Mouse (Mus musculus) heart, adult 2 months (tissue): ENCODE data around the gene Shq1. TPM values are rescaled to one million over a fixed set of nuclear protein-coding genes. Genes with fewer than 3 reads are reported as not detected.

ENCODE experiments used
- DNase-seq, 2 experiments: peaks; one replicate each; pipeline ENCODE4 v3.0.0; 2021
- H3K27ac ChIP-seq: fragments of 200-600 bp; 2 replicates; pipeline ENCODE4 v1.8.1; 2022
- H3K27me3 ChIP-seq: fragments of 200-500 bp; 2 replicates; pipeline ENCODE4 v1.6.1; 2012; ENCODE audit warnings: mild to moderate bottlenecking, low read length, inconsistent platforms, mixed read lengths; ENCODE audit not compliant: control insufficient read depth, insufficient read depth
- H3K36me3 ChIP-seq: fragments of 200-500 bp; 2 replicates; pipeline ENCODE4 v1.6.1; 2012; ENCODE audit warnings: low read length, inconsistent platforms; ENCODE audit not compliant: control insufficient read depth, insufficient read depth
- H3K4me1 ChIP-seq: fragments of 200-500 bp; 2 replicates; pipeline ENCODE4 v1.6.1; 2011; ENCODE audit warnings: low read length; ENCODE audit not compliant: control insufficient read depth, insufficient read depth
- H3K4me3 ChIP-seq: fragments of 200-600 bp; 2 replicates; pipeline ENCODE4 v1.8.1; 2022
- H3K79me2 ChIP-seq: fragments of 200-500 bp; replicated peaks from 2 replicates; pipeline ENCODE4 v1.6.1; 2012; ENCODE audit warnings: mild to moderate bottlenecking, inconsistent platforms, low read length, moderate library complexity, mixed read lengths; ENCODE audit not compliant: control insufficient read depth, insufficient read depth
- H3K9ac ChIP-seq: fragments of 200-500 bp; 2 replicates; pipeline ENCODE4 v1.6.1; 2012; ENCODE audit warnings: low read depth, mild to moderate bottlenecking, control low read depth, inconsistent platforms, low read length, mixed read lengths
- CTCF ChIP-seq: fragments of 200-600 bp; IDR thresholded peaks from 2 replicates; pipeline ENCODE4 v1.8.1; 2022; ENCODE audit warnings: antibody characterized with exemption, mild to moderate bottlenecking, moderate library complexity
- EP300 ChIP-seq: fragments of 200-500 bp; IDR thresholded peaks from 2 replicates; pipeline ENCODE4 v1.6.1; 2011; ENCODE audit warnings: low read depth, low read length, control low read depth; ENCODE audit not compliant: insufficient read depth
- POLR2A ChIP-seq: fragments of 200-500 bp; IDR thresholded peaks from 2 replicates; pipeline ENCODE4 v1.6.1; 2011; ENCODE audit warnings: mild to moderate bottlenecking, low read depth, low read length, control low read depth; ENCODE audit not compliant: insufficient read depth
- WGBS: fragments of 180-500 bp; shearing (Covaris S2); methylation state at CpG from one replicate; pipeline ENCODE4 v1.1.7; 2018; 5-methylcytosine and 5-hydroxymethylcytosine counted together
- intact Hi-C: fragments of 180-260 bp; cut with DNase I; formaldehyde crosslinking; loops from one replicate; pipeline ENCODE4 v1.15.1; 2025
- polyA plus RNA-seq: library from polyadenylated mRNA; depleted of rRNA; stranded (reverse); fragments of >200 nt; gene quantifications from 2 replicates; pipeline ENCODE4 v1.2.3, GENCODE M21; 2012
- total RNA-seq, 2 experiments: library from RNA; stranded (reverse); gene quantifications; 2 replicates each; pipeline ENCODE4 v1.2.3; 2021

The Shq1 gene
- total and polyA plus RNA-seq, 3 experiments, result 2.0 to 3.6 (median 3.3) TPM

DNA sequence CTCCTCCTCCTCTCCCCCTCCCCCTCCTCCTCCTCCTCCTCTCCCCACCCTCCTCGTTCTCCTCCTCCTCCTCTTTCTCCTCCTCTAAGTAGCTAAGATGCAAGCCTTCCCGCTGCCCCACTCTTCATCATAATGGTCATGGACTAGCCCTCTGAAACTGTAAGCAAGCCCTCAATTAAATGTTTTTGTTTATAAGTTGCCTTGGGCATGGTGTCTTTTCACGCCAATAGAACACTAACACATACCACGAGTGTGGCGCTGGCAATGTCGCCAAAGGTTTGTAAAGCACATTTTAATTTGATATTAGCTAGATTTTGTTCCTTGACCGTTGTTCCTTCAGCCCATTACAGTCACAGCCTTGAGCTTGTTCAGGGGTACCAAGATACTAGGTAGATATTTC lies 5.5 kb upstream of the Shq1 start:
- 90% methylated on average over 7 of the region's 7 CpGs for WGBS
- no peaks in the 10 kb centered on the region for H3K79me2 ChIP-seq
- H3K9ac ChIP-seq, result no peak overlapping the region
- intact Hi-C loops, result loop anchor here (5.0 to 10.0 kb wide), 2 partner anchors 156 to 588 kb away; partner anchors contain the start of gene Ppp4r2
- H3K4me1 ChIP-seq, result peaks cover under 1% of the 10 kb centered on the region
- no peak overlapping the region for H3K4me3 ChIP-seq
- H3K27ac ChIP-seq, result no peak overlapping the region
- H3K36me3 ChIP-seq, result no peaks in the 10 kb centered on the region
- H3K27me3 ChIP-seq, result no peaks in the 10 kb centered on the region
- no peak for TF ChIP-seq EP300
- TF ChIP-seq CTCF, result no peak
- TF ChIP-seq POLR2A, result no peak
- DNase-seq, result no peak

DNA sequence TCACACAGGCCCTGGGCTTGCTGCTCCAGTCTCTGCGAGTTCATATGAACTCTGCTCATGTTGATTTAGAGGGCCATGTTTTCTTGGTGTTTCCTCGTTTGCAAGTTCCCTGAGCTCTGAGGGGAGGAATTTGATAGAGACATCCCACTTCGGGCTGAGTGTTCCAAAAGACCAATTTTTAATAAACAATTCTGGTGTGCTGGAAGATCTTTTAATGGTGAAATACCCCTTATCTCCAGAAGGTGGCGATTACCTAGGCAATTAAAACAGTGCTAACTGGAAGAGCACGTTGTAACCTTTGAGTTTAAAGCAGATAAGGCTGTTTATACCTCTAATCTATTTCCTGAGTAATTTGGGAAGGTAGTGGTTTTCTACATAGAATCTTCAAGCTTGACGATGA lies 4.0 kb upstream of the Shq1 start:
- Histone ChIP-seq H3K27ac (no peak overlapping the region), H3K4me3 (no peak overlapping the region), H3K4me1 (peaks cover 3% of the 10 kb centered on the region), H3K36me3 (no peaks in the 10 kb centered on the region), H3K27me3 (no peaks in the 10 kb centered on the region), H3K9ac (no peak overlapping the region), H3K79me2 (no peaks in the 10 kb centered on the region)
- intact Hi-C loops, result loop anchor here (1.0 to 10.0 kb wide), 3 partner anchors 157 to 590 kb away; partner anchors contain the start of gene Ppp4r2
- whole genome bisulfite sequencing, result 21% methylated on average over 6 of the region's 6 CpGs
- no peak for DNase-seq
- TF ChIP-seq CTCF (peak; percentile 87), EP300 (no peak)

DNA sequence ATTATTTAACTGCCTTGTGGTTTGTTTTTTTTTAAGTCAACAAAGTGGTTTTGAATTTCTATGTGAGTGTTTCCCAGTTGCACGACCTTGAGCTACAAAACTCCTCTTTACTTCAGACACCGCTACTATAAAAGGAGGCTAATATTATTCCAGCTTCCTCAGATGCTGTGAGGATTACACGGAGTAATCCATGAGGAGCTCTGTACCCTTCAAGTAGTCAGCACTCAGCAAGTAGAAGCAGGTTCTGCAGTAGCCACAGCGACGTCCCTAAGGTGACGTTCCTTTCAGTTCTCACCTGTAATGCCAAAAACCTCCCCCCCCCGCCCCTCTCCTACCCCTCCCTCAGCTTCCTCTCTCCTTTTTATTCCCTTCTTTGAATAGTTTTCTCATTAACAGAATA lies 444 bp upstream of the Shq1 start:
- TF ChIP-seq EP300, result no peak
- no peak for TF ChIP-seq POLR2A
- TF ChIP-seq CTCF, result no peak; the same call in 1 of the 2 replicates
- H3K9ac ChIP-seq, result no peak overlapping the region
- no peak overlapping the region for H3K27ac ChIP-seq
- H3K79me2 ChIP-seq, result no peaks in the 10 kb centered on the region
- H3K27me3 ChIP-seq, result no peaks in the 10 kb centered on the region
- H3K4me3 ChIP-seq, result peak overlapping the region; percentile 86
- no peaks in the 10 kb centered on the region for H3K36me3 ChIP-seq
- DNase-seq, result no peak
- intact Hi-C loops, result loop anchor here (10.0 kb wide), 1 partner anchor 593 kb away; no protein-coding TSS in a partner anchor
- H3K4me1 ChIP-seq, result peaks cover 3% of the 10 kb centered on the region
- 7% methylated on average over 7 of the region's 7 CpGs for WGBS

DNA sequence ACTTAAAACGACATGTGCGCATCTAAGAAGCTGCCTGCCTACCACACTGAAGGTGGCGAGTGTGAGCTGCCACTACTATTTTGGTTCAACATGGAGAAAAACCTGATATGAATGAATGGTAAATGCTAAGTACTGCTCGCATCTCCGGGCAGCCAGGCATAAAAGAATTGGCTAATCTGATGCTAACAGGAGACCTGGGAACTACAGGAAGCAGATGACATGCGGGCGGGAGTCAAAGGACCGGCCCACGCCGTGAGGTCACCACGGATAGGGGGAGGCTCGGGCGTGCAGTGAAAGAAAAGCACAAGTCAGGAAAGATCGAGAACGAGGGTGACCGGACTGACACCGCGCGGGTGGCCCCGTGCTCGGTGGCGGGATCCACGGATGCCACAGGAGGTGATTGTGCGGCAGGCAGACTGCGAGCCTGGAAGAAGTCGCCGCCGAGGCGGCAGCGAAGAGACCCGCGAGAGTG lies 551 bp downstream of the Shq1 start:
- peak; percentile 56 to 64 for DNase-seq
- TF ChIP-seq POLR2A (no peak), CTCF (peak; percentile 31; the same call in 1 of the 2 replicates), EP300 (no peak)
- Histone ChIP-seq H3K4me1 (peaks cover 3% of the 10 kb centered on the region), H3K36me3 (no peaks in the 10 kb centered on the region), H3K27me3 (no peaks in the 10 kb centered on the region), H3K9ac (peak overlapping the region; percentile 58), H3K4me3 (peak overlapping the region; percentile 86), H3K79me2 (no peaks in the 10 kb centered on the region), H3K27ac (peak overlapping the region; percentile 50)
- intact Hi-C loops, result loop anchor here (10.0 kb wide), 1 partner anchor 594 kb away; no protein-coding TSS in a partner anchor
- WGBS, result under 1% methylated on average over 32 of the region's 32 CpGs

DNA sequence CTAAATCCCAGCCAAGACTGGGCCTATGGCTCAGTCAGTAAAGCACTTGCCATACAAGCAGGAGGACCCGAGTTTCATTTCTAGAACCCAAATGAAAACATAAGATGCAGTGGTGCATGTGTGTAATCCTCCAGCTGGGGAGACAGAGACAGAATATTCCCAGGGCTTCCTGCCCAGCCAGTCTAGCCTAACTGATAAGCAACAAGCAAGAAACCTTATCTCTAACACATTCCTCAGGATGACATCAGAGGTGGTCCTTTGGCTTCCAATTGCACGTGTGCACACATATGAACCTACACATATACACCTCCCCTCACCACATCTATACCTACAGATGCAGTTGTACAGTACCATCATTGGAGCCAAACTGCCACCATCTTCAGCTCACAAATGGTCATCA lies 2.1 kb downstream of the Shq1 start:
- Histone ChIP-seq H3K4me1 (peaks cover 3% of the 10 kb centered on the region), H3K27ac (no peak overlapping the region), H3K4me3 (no peak overlapping the region), H3K27me3 (no peaks in the 10 kb centered on the region), H3K36me3 (no peaks in the 10 kb centered on the region), H3K9ac (no peak overlapping the region), H3K79me2 (no peaks in the 10 kb centered on the region)
- TF ChIP-seq EP300 (no peak), CTCF (no peak), POLR2A (no peak)
- WGBS, result 20% methylated on average over 2 of the region's 2 CpGs
- no peak for DNase-seq
- intact Hi-C loops, result no loop called here

DNA sequence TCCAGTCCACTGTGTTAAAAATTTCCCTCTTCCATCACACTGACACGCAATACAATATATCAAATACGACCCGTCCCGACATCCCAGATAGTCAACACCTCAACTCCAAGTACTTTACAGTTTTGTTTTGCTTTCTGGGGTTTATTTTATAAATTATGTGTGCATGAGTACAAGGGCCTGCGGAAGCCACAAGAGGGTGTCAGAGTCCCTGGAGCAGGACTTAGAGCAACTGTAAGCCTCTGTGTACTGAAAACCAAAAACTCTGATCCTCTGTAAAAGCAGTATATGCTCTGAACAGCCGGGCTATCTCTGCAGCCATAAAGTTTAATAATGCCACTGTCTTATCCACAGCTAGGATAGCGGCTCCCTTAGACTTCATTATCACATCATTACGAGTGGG lies 3.3 kb downstream of the Shq1 start:
- DNase-seq, result no peak
- Histone ChIP-seq H3K27me3 (no peaks in the 10 kb centered on the region), H3K79me2 (no peaks in the 10 kb centered on the region), H3K4me3 (no peak overlapping the region), H3K9ac (no peak overlapping the region), H3K36me3 (no peaks in the 10 kb centered on the region), H3K4me1 (peaks cover 3% of the 10 kb centered on the region), H3K27ac (no peak overlapping the region)
- TF ChIP-seq CTCF (0 out of 2 replicates have a peak, but pooled peaks have one; percentile 1), POLR2A (no peak)
- intact Hi-C loops, result no loop called here
- WGBS, result 93% methylated on average over 8 of the region's 8 CpGs

DNA sequence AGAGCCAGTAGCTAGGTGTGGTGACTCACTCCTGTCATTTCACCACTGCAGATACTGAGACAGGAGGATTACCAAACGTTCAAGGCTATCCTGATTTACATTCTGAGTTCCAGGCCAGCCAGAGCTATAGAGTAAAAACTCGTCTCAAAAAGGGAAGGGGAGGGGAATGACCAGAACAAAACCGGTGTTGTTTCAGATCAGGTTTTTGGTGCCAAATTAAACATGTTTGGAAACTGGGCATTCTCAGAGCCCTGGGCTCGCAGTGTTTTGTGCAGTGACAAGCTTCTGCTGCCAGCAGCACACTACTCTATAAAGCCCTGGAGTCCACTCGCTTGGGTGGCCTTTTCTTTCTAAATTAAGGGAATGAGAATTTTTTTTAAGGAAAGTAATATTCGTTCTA lies 8.7 kb downstream of the Shq1 start:
- TF ChIP-seq CTCF, result no peak
- no peak for TF ChIP-seq POLR2A
- no peak for TF ChIP-seq EP300
- H3K36me3 ChIP-seq, result no peaks in the 10 kb centered on the region
- peaks cover 1% of the 10 kb centered on the region; the same call in 1 of the 2 replicates for H3K4me1 ChIP-seq
- WGBS, result 63% methylated on average over 6 of the region's 6 CpGs
- no peak overlapping the region for H3K9ac ChIP-seq
- intact Hi-C loops, result no loop called here
- H3K27ac ChIP-seq, result no peak overlapping the region
- no peak for DNase-seq
- H3K4me3 ChIP-seq, result no peak overlapping the region
- no peaks in the 10 kb centered on the region for H3K79me2 ChIP-seq
- no peaks in the 10 kb centered on the region for H3K27me3 ChIP-seq
